Mouse (Mus musculus): ENCODE measurements around the gene Kcnk12. TPM values are rescaled to one million over a fixed set of nuclear protein-coding genes. Genes with fewer than 3 reads are reported as not detected.

Kcnk12 gene
- 4.4 TPM for polyA plus RNA-seq (2015; fragmentation: Illumina TruSeq; extraction: RNeasy Lipid Tissue Mini Kit (QIAGEN cat#74804); ENCODE audit: low read depth, low replicate concordance)

GRCm38 (mm10) chr17:87797688-87798291, at the start of gene Kcnk12:
Gene Kcnk12 (minus strand): TSS chr17:87797994.

Other genes with a start within 250 kb of the Kcnk12 start
- gene Epcam, start 162.0 kb downstream of the Kcnk12 start, polyA plus RNA-seq (2015; fragmentation: Illumina TruSeq; extraction: RNeasy Lipid Tissue Mini Kit (QIAGEN cat#74804); ENCODE audit: low read depth, low replicate concordance), result not detected
- gene Msh2, start 125.7 kb downstream of the Kcnk12 start, polyA plus RNA-seq (2015; fragmentation: Illumina TruSeq; extraction: RNeasy Lipid Tissue Mini Kit (QIAGEN cat#74804); ENCODE audit: low read depth, low replicate concordance), result 21.8 TPM
- not detected for gene Rpl36-ps4, start 123.0 kb upstream of the Kcnk12 start, polyA plus RNA-seq (2015; fragmentation: Illumina TruSeq; extraction: RNeasy Lipid Tissue Mini Kit (QIAGEN cat#74804); ENCODE audit: low read depth, low replicate concordance)
- gene Msh6, start 177.1 kb upstream of the Kcnk12 start, polyA plus RNA-seq (2015; fragmentation: Illumina TruSeq; extraction: RNeasy Lipid Tissue Mini Kit (QIAGEN cat#74804); ENCODE audit: low read depth, low replicate concordance), result 10.1 TPM

Measured in brain, adult 10 weeks (tissue).